Mouse (Mus musculus) erythroblast, embryonic 14.5 days (primary cell): Measurements from ENCODE around the gene Pcbp2. TPM values are rescaled to one million over a fixed set of nuclear protein-coding genes. Genes with fewer than 3 reads are reported as not detected.

Experiments
- H3K27me3 ChIP-seq: 2 replicates; pipeline ENCODE4 v1.6.1; 2012; ENCODE audit warnings: inconsistent platforms; ENCODE audit not compliant: control insufficient read depth
- H3K36me3 ChIP-seq: 2 replicates; pipeline ENCODE4 v1.6.1; 2012; ENCODE audit warnings: mild to moderate bottlenecking, inconsistent platforms; ENCODE audit not compliant: control insufficient read depth
- H3K4me1 ChIP-seq: 2 replicates; pipeline ENCODE4 v1.6.1; 2012; ENCODE audit warnings: inconsistent platforms; ENCODE audit not compliant: control insufficient read depth
- H3K4me3 ChIP-seq: replicated peaks from 2 replicates; pipeline ENCODE3; 2012; ENCODE audit warnings: moderate library complexity, mild to moderate bottlenecking, inconsistent platforms
- H3K9me3 ChIP-seq: 2 replicates; pipeline ENCODE4 v1.6.1; 2012; ENCODE audit warnings: low read length, inconsistent platforms, mixed read lengths; ENCODE audit not compliant: control insufficient read depth
- GATA1 ChIP-seq: IDR thresholded peaks from 2 replicates; pipeline ENCODE4 v1.6.1; 2012; ENCODE audit warnings: low read length, inconsistent platforms, mixed read lengths
- TAL1 ChIP-seq: IDR thresholded peaks from 3 replicates; pipeline ENCODE4 v1.6.1; 2012; ENCODE audit warnings: low read length, inconsistent platforms, mixed read lengths
- polyA plus RNA-seq: library from polyadenylated mRNA; stranded (reverse); fragments of >175 nt; gene quantifications from 2 replicates; pipeline ENCODE4 v1.2.3, GENCODE M21; 2012

Gene Pcbp2
- 31.3 and 62.4 TPM in 2 replicates for polyA plus RNA-seq

- H3K36me3 ChIP-seq: peaks cover 59% of the 10 kb centered on the region
- H3K9me3 ChIP-seq: peaks cover 5% of the 10 kb centered on the region
- peaks cover 18% of the 10 kb centered on the region for H3K4me1 ChIP-seq
- no peak for TF ChIP-seq TAL1
- peak; percentile 70 for TF ChIP-seq GATA1
- H3K27me3 ChIP-seq: no peaks in the 10 kb centered on the region
- H3K4me3 ChIP-seq: peak within 1 kb of the TSS; percentile 93
Observed at GRCm38 (mm10) chr15:102470183-102470604, at the start of gene Pcbp2. Gene Pcbp2, plus strand, starts transcription at chr15:102470539.

- no peak overlapping the region for H3K4me3 ChIP-seq
- H3K9me3 ChIP-seq: no peaks in the 10 kb centered on the region
- H3K36me3 ChIP-seq: peaks cover 79% of the 10 kb centered on the region
- no peaks in the 10 kb centered on the region; the same call in 1 of the 2 replicates for H3K4me1 ChIP-seq
- no peak for TF ChIP-seq TAL1
- TF ChIP-seq GATA1: no peak
- H3K27me3 ChIP-seq: no peaks in the 10 kb centered on the region
Observed at GRCm38 (mm10) chr15:102420986-102421385, 49.4 kb upstream of the Pcbp2 start.

GRCm38 (mm10) chr15:102421437-102421836 is 48.9 kb upstream of the Pcbp2 start:
- H3K4me3 ChIP-seq: no peak overlapping the region
- no peaks in the 10 kb centered on the region; the same call in 1 of the 2 replicates for H3K4me1 ChIP-seq
- H3K9me3 ChIP-seq: no peaks in the 10 kb centered on the region
- H3K36me3 ChIP-seq: peaks cover 81% of the 10 kb centered on the region
- no peaks in the 10 kb centered on the region for H3K27me3 ChIP-seq
- TF ChIP-seq TAL1 (no peak), GATA1 (no peak)

- H3K4me3 ChIP-seq: no peak overlapping the region
- H3K36me3 ChIP-seq: peaks cover 82% of the 10 kb centered on the region
- H3K27me3 ChIP-seq: no peaks in the 10 kb centered on the region
- H3K4me1 ChIP-seq: no peaks in the 10 kb centered on the region; the same call in 1 of the 2 replicates
- no peak for TF ChIP-seq GATA1
- TF ChIP-seq TAL1: no peak
- no peaks in the 10 kb centered on the region for H3K9me3 ChIP-seq
Observed at GRCm38 (mm10) chr15:102423602-102424240, 46.6 kb upstream of the Pcbp2 start.

GRCm38 (mm10) chr15:102424657-102425056 is 45.7 kb upstream of the Pcbp2 start:
- TF ChIP-seq GATA1 (no peak), TAL1 (no peak)
- Histone ChIP-seq H3K27me3 (no peaks in the 10 kb centered on the region), H3K4me1 (no peaks in the 10 kb centered on the region; the same call in 1 of the 2 replicates), H3K4me3 (no peak overlapping the region), H3K9me3 (no peaks in the 10 kb centered on the region), H3K36me3 (peaks cover 82% of the 10 kb centered on the region)

GRCm38 (mm10) chr15:102426963-102427362 is 43.4 kb upstream of the Pcbp2 start:
- Histone ChIP-seq H3K36me3 (peaks cover 90% of the 10 kb centered on the region), H3K4me1 (no peaks in the 10 kb centered on the region), H3K4me3 (no peak overlapping the region), H3K27me3 (no peaks in the 10 kb centered on the region), H3K9me3 (no peaks in the 10 kb centered on the region)
- TF ChIP-seq GATA1: no peak
- TF ChIP-seq TAL1: no peak

- Histone ChIP-seq H3K9me3 (no peaks in the 10 kb centered on the region), H3K4me1 (no peaks in the 10 kb centered on the region), H3K4me3 (no peak overlapping the region), H3K36me3 (peaks cover 95% of the 10 kb centered on the region), H3K27me3 (no peaks in the 10 kb centered on the region)
- no peak for TF ChIP-seq GATA1
Observed at GRCm38 (mm10) chr15:102432046-102432445, 38.3 kb upstream of the Pcbp2 start.

DNA sequence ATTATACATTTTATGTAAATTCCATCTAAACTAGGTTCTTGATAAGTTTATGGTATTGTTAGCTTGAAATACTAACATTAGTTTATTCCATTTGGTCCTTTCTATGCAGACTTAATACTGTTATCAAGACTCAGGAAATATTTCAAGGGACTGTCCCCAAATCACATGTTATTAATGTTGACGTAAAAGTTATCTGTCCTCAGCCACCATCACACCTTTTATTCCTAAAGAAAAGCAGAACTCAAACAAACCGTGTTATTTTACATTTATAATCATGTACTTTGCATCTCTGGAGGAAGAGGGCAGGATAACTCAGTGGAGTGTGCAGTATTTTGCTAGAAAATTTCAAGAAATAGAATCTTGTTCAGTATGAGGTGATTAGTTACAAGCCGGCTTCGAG is 37.2 kb upstream of the Pcbp2 start:
- Histone ChIP-seq H3K4me3 (no peak overlapping the region), H3K4me1 (no peaks in the 10 kb centered on the region), H3K36me3 (peaks cover 87% of the 10 kb centered on the region), H3K27me3 (no peaks in the 10 kb centered on the region), H3K9me3 (no peaks in the 10 kb centered on the region)
- no peak for TF ChIP-seq GATA1
- TF ChIP-seq TAL1: no peak

DNA sequence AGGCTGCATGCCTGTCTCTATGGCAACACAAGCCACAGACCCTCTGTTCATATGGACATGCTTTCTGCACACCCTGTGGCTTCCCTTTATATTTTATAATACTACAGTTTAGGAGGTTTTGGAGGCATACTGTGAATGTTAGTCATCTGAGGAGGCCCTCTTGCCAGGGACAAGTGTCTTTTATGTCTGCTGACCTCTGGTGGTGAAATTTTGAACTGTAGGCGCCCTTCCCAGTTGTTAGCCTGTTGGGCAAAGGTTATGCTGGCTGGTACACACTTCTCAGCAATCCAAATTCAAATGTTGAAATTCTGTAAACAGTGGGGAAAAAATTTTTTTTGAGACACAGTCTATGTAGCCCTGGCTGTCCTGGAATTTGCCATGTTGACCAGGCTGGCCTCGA is 27.8 kb upstream of the Pcbp2 start:
- H3K27me3 ChIP-seq: no peaks in the 10 kb centered on the region; the same call in 1 of the 2 replicates
- no peak for TF ChIP-seq TAL1
- TF ChIP-seq GATA1: no peak
- H3K4me3 ChIP-seq: no peak overlapping the region
- H3K9me3 ChIP-seq: no peaks in the 10 kb centered on the region
- peaks cover 12% of the 10 kb centered on the region for H3K4me1 ChIP-seq
- H3K36me3 ChIP-seq: peaks cover 3% of the 10 kb centered on the region

- Histone ChIP-seq H3K4me1 (peaks cover 12% of the 10 kb centered on the region), H3K27me3 (no peaks in the 10 kb centered on the region; the same call in 1 of the 2 replicates), H3K9me3 (no peaks in the 10 kb centered on the region), H3K4me3 (no peak within 1 kb of the TSS), H3K36me3 (no peaks in the 10 kb centered on the region)
- TF ChIP-seq TAL1: no peak
- no peak for TF ChIP-seq GATA1
Observed at GRCm38 (mm10) chr15:102445146-102445545, 25.2 kb upstream of the Pcbp2 start, which contains the start of gene Amhr2. Gene Amhr2, plus strand, starts transcription at chr15:102445367.
